Mouse (Mus musculus): ENCODE results near the gene Zfp967. TPM values are rescaled to one million over a fixed set of nuclear protein-coding genes. Genes with fewer than 3 reads are reported as not detected.
"Not testable (repeated sequence)": the region's sequence is repeated elsewhere in the genome, so short reads cannot be mapped to it uniquely, and the experiment has no call there.

The Zfp967 gene
- polyA plus RNA-seq (2012; fragmentation: generic; extraction: Trizol) = not detected

DNA sequence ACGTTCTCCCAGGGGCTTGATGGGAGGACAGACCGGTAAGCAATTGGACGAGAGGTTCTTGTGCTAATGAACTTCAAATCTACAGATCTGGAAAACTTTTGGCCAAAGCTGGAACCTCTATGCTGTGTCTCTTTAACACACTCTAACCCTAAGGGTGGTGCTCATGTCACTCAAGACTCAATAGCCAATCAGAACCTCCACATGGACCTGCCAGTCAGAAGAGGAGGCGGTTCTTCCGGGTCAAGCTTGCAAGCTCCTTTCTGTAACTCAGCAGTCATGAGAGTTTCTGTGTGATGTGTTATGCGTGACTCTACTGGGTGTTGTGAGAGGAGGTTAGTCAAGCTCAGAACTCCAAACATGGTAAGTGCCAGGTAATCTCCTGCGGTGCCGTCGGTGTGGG, at the start of gene Zfp967:
Gene Zfp967, plus strand, starts transcription at position 301 of the 400 bp plus-strand sequence.
- not testable (repeated sequence) for H3ac ChIP-seq (ENCODE audit: control insufficient read depth, insufficient read length); H3K27me3 ChIP-seq (ENCODE audit: control insufficient read depth, insufficient read depth, insufficient read length); H3K4me2 ChIP-seq (ENCODE audit: low read depth); H3K36me3 ChIP-seq (ENCODE audit: control insufficient read depth, insufficient read depth); H3K4me3 ChIP-seq; H3K79me2 ChIP-seq (ENCODE audit: control insufficient read depth, insufficient read depth)

DNA sequence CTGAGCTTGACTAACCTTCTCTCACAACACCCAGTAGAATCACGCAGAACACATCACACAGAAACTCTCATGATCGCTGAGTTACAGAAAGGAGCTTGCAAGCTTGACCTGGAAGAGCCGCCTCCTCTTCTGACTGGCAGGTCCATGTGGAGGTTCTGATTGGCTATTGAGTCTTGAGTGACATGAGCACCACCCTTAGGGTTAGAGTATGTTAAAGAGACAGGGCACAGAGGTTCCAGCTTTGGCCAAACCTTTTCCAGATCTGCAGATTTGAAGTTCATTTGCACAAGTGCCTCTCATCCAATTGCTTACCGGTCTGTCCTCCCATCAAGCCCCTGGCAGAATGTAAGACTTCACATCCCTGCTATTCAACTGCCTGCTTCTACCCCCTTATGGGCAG, 34.2 kb upstream of the Zfp967 start, which contains the start of gene Gm14434:
Gene Gm14434, minus strand, starts transcription at position 101 of the 400 bp plus-strand sequence.
- H3K4me2 ChIP-seq (ENCODE audit: low read depth); H3K4me3 ChIP-seq; H3ac ChIP-seq (ENCODE audit: control insufficient read depth, insufficient read length); H3K27me3 ChIP-seq (ENCODE audit: control insufficient read depth, insufficient read depth, insufficient read length); H3K36me3 ChIP-seq (ENCODE audit: control insufficient read depth, insufficient read depth); H3K79me2 ChIP-seq (ENCODE audit: control insufficient read depth, insufficient read depth): not testable (repeated sequence)

Other genes starting within 250 kb of the Zfp967 start
- gene Gm11009, start 201.6 kb upstream of the Zfp967 start, polyA plus RNA-seq (2012; fragmentation: generic; extraction: Trizol) = not detected
- 0.49 TPM for gene Gm14435, start 97.5 kb upstream of the Zfp967 start, polyA plus RNA-seq (2012; fragmentation: generic; extraction: Trizol)
- 2.8 TPM for gene Gm14434, start 34.3 kb upstream of the Zfp967 start, polyA plus RNA-seq (2012; fragmentation: generic; extraction: Trizol)
- gene Gm14308, start 115.3 kb downstream of the Zfp967 start, polyA plus RNA-seq (2012; fragmentation: generic; extraction: Trizol) = 0.41 TPM
- gene Zfp973, start 149.5 kb downstream of the Zfp967 start, polyA plus RNA-seq (2012; fragmentation: generic; extraction: Trizol) = 3.4 TPM
- 7.2 TPM for gene Gm14305, start 187.3 kb downstream of the Zfp967 start, polyA plus RNA-seq (2012; fragmentation: generic; extraction: Trizol)